Mouse (Mus musculus) splenic B cell, adult 2 months (primary cell): ENCODE measurements around the gene Podnl1.

ENCODE experiments used
- DNase-seq: peaks from one replicate; pipeline ENCODE4 v3.0.0-alpha.2; 2011; ENCODE audit warnings: low read depth, low spot score
- H3K27me3 ChIP-seq: 2 replicates; pipeline ENCODE4 v1.6.1; 2012; ENCODE audit warnings: mild to moderate bottlenecking, low read length, moderate library complexity, mixed read lengths; ENCODE audit not compliant: control insufficient read depth, poor library complexity, insufficient read depth, severe bottlenecking
- H3K36me3 ChIP-seq: 2 replicates; pipeline ENCODE4 v1.6.1; 2012; ENCODE audit warnings: mild to moderate bottlenecking, low read length, moderate library complexity, mixed read lengths; ENCODE audit not compliant: control insufficient read depth, poor library complexity, insufficient read depth, severe bottlenecking

Gene Podnl1

DNA sequence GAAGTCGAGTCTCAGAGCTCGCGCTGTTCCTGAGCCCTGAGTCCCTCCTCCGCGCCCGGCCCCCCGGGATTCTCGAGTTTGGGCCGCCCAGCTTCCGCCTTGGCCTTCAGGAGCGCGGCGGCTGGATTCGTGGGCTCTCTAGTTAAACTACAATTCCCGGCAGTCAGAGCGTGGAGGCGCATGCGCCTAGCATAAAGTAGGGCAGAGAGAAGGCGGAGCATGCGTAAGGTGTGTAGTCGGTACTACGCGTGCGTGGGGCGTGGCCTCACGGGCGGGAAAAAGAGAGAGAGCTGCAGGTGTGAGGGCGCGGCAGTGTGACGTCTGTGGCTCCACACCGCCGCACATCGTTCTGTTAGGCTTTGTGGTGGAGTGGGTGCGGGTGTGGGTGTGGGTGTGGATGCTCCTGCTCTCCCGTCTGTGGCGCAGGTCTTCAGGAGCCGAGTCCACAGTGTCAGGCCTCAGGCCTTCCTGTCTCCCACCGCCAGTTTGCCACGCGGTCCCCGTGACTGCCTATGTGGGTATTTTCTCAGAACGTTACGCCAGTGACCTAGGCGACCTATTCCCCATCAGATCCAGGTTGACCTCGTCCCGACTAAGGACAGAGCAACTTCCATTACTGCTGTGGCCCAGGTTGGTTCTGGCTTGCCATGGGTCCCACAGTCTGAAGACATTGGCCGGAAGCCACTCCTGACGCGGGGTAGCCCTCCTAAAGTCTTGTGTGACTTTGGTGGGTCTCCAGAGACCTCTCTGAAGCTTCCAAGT lies 22.2 kb downstream of the Podnl1 start, which contains the start of the genes Cc2d1a and 4930432K21Rik:
Cc2d1a (minus strand) TSS at position 168 of the 762 bp plus-strand sequence.
4930432K21Rik (plus strand) TSS at position 257 of the 762 bp plus-strand sequence.
- peaks cover 2% of the 10 kb centered on the region; the same call in 1 of the 2 replicates for H3K36me3 ChIP-seq
- DNase-seq = peak; percentile 97
- H3K27me3 ChIP-seq = no peaks in the 10 kb centered on the region

DNA sequence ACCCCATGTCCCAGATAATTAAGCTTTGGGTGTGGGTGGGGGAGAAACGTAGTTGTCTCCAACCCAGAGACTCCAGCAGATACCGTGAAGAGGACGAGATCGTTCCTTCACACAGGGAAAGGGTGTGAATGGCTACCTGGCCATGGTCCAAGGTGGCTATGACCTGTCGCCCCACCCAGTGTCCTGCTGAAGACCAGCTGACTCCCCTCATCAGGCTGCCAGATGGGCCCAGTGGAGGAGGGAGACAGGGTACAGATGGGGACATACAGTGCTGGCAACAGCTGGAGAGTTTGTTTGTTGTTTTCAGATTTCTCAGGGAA lies 22.7 kb downstream of the Podnl1 start:
- Histone ChIP-seq H3K27me3 (no peaks in the 10 kb centered on the region), H3K36me3 (no peaks in the 10 kb centered on the region; the same call in 1 of the 2 replicates)
- peak; percentile 8 for DNase-seq

DNA sequence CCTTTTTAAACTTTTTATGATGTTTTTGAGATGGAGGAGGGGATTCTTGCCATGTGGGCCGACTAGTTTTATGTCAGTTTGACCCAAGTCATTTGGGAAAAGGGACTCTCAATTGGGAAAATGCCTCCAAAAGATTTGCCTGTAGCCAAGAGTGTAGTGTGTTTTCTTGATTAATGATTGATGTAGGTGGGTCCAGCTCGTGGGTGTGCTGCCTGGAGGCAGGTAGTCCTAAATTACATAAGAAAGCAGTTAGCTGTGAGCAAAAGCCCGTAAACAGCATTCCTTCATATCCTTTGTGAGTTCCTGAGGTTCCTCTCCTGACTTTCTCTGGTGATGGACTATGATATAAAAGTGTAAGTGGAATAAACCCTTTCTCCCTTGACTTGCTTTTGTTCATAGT lies 23.4 kb downstream of the Podnl1 start:
- Histone ChIP-seq H3K27me3 (no peaks in the 10 kb centered on the region), H3K36me3 (no peaks in the 10 kb centered on the region; the same call in 1 of the 2 replicates)
- no peak for DNase-seq

DNA sequence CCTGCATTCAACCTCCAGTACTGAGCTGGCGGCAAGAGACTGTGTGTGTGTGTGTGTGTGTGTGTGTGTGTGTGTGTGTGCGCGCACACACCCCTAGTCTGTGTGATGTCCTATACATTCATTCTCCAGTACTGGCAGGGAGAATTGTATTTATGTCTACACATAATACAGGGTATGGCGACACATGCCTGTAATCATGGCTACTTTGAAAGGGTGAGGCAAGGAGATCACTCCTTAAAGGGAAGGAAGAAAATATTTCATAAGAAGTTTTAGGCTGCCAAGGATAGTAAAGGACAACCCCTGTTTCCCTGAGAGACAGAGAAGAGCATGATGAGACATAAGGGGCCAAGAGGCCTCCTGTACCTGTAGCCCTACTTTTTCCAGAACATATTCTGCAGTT lies 31.8 kb downstream of the Podnl1 start:
- H3K27me3 ChIP-seq = no peaks in the 10 kb centered on the region
- no peak for DNase-seq
- no peaks in the 10 kb centered on the region for H3K36me3 ChIP-seq

GRCm38 (mm10) chr8:84167696-84168095 lies 41.9 kb downstream of the Podnl1 start:
- DNase-seq = no peak
- no peaks in the 10 kb centered on the region for H3K36me3 ChIP-seq
- no peaks in the 10 kb centered on the region for H3K27me3 ChIP-seq

DNA sequence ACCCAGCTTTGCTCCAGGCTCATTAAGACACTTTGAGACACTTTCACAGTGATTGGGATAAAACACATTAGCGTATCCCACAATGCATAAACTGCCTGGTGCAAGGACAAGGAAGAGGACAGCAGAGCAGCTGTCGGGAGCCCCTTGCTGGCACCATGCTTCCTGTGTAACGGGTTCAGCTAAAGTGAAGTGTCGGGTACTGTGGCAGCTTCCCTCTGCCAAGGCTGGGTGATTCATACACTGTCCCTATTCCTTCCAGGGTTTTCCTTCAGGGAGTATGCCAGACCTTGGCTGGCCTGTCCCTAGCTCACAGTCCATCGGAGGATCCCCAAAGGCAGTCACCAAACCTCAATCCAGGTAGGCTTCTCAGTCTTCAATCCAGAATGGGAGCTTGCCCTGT lies 44.3 kb downstream of the Podnl1 start:
- H3K36me3 ChIP-seq = no peaks in the 10 kb centered on the region
- DNase-seq = no peak
- H3K27me3 ChIP-seq = no peaks in the 10 kb centered on the region

DNA sequence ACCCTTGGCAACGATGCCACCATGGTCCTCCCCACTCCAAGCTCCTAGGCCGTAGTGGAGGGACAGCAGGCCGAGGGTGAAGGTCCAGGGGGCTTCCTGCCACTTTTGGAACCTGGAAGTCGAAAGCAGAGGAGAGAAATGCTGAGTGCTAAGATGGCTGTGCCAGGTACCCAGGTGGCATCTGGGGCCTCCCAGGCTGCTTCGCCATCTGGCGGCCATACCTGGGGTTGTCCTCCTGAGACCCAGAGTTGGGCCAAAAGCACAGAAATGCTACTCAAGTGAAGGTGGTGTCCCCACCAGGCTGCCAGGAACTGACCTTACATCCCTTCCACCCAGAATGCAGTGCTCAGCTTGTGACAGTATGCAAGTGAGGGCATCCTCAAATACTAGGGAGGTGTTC lies 48.1 kb downstream of the Podnl1 start:
- peak; percentile 60 for DNase-seq
- no peaks in the 10 kb centered on the region for H3K36me3 ChIP-seq

DNA sequence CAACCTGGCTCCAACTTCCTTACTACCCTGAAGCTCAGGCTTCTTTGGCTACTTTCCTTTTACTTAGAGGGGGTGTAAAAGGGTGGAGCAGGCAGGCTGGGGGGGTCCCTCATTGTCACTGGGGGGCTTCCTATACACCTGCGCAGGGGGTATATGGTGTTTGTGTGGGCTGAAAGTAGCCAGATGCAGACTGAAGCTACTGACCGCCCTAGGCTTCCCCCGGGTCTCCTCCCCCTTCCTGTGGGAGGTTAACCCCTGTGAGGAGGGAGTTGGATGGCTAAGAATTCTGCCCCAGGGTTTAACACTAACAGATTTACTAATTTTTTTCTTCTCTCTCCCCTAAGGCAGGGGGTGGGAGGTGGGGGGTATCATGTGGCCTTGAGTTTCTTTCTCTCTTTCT lies 50.8 kb downstream of the Podnl1 start:
- no peak for DNase-seq
- no peaks in the 10 kb centered on the region for H3K27me3 ChIP-seq
- no peaks in the 10 kb centered on the region for H3K36me3 ChIP-seq

More for the DNA sequence above, 48.1 kb downstream of the Podnl1 start:
- no peaks in the 10 kb centered on the region for H3K27me3 ChIP-seq

DNA sequence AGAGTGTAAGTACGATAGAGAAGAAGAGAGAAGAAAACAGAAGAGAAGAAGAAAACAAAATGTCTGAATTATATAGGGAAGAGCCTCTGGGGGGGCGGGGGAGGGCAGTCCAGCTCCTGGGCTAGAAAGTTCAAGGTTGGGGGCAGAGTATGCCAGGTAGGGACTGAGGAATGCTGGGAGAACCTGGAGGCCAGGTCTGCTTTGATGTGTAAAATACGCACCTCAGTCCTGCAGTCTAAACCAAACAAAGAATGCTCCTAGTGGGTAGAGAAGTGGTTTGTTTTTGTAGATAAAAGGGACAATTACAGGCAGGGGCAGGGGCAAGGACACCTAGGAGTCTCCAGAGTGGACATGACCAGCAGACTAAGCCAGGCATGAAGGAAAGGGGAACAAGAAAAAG lies 51.6 kb downstream of the Podnl1 start:
- Histone ChIP-seq H3K27me3 (no peaks in the 10 kb centered on the region), H3K36me3 (no peaks in the 10 kb centered on the region)
- no peak for DNase-seq

DNA sequence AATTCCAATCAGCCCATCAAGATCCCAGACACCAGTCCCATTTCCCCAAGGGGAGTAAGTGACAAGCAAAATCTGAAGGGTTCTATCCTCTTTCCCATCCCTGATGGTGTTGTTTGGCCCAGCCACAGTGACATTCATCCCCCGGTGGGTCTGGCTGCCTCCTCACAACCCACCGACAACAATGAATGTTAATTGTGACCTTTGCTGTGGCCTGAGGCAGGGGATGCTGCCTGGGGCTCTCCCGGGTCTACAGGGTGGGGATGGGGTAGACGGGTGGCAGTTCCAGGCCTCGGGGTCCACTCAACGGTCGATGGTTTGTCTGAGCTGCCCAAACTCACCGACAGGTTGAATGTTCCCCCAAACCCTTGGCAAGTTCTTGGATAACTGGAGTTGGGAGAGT lies 52.8 kb downstream of the Podnl1 start:
- DNase-seq = no peak
- Histone ChIP-seq H3K36me3 (no peaks in the 10 kb centered on the region), H3K27me3 (no peaks in the 10 kb centered on the region)

DNA sequence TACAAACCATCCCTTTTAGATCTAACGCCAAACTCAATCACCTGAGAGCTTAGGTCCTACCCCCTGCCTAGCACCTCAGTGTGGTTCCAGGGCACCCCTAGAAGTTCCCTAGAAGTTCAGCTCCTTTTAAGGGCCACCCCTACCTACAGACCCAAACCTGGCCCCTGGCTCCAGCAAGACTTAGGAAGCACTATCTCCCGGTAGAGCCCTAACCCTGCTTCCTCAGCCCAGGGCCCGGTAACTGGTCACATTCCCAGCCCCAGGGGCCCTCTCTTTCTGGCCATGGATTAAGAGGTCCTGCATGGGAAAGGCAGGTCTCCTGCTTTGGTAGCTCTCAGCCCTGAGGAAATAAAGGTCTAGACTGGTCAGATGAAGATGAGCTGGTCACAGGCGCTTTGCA lies 54.2 kb downstream of the Podnl1 start:
- Histone ChIP-seq H3K36me3 (no peaks in the 10 kb centered on the region), H3K27me3 (no peaks in the 10 kb centered on the region)
- DNase-seq = no peak

DNA sequence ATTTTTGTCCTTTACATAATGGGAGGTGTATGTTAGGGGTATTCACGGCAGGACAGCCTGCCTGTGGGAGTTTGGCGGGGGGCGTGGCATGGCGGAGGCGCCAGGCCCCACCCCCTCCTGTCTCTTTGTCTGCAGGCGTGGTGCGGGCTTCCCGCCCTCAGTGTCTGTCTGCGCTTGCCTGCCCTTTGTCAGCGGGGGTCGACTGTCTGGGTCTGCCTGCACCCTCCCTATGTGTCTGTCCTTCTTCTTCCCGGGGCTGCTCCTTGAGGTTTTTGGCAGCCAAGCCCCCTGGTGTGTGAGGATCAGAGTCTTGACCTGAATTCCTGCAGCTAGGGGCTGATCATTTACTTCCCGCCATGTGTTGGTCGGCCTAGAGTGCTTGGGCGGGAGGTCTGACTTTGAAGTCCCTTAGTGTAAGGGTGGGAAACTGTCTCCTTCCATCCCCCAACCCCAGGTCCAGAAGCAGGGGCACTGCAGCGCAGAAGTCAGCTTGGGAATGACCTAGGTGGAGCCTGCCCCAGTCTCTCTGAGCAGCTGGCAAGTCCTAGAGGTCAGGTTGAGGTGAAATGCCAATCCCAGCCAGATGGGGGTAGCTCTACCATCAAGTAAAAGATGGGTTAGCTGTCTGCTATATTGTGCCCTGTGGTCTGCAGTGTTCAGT lies 54.9 kb downstream of the Podnl1 start:
- Histone ChIP-seq H3K27me3 (no peaks in the 10 kb centered on the region), H3K36me3 (no peaks in the 10 kb centered on the region)
- DNase-seq = no peak
